Mouse (Mus musculus): ENCODE results near the gene Cenpb. TPM values are rescaled to one million over a fixed set of nuclear protein-coding genes. Genes with fewer than 3 reads are reported as not detected.

Cenpb gene
- polyA plus RNA-seq, 1 experiment = 130 TPM

- Histone ChIP-seq H3K79me2 (ENCODE audit: control insufficient read depth, insufficient read depth) (no peaks in the 10 kb centered on the region), H3K4me3 (no peak overlapping the region), H3K36me3 (ENCODE audit: control insufficient read depth, insufficient read depth) (peaks cover 37% of the 10 kb centered on the region), H3K27me3 (ENCODE audit: control insufficient read depth, insufficient read depth, insufficient read length) (no peaks in the 10 kb centered on the region), H3K4me2 (ENCODE audit: low read depth) (no peak overlapping the region), H3ac (ENCODE audit: control insufficient read depth, insufficient read length) (no peak overlapping the region)
- no peak for TF ChIP-seq MYOD1 (IDR thresholded peaks at IDR 0.05; ENCODE audit: control insufficient read depth in 1 of 3, insufficient read length in 2 of 3, low read depth in 2 of 3)
- no peak for TF ChIP-seq USF1 (IDR thresholded peaks at IDR 0.05; ENCODE audit: low read depth)
- no peak for TF ChIP-seq TCF12 (IDR thresholded peaks at IDR 0.05; ENCODE audit: insufficient read depth, poor library complexity, severe bottlenecking)
- TF ChIP-seq MYOG (IDR thresholded peaks at IDR 0.05; ENCODE audit: control insufficient read depth in 1 of 3, insufficient read depth in 1 of 3, insufficient read length in 2 of 3, low read depth in 2 of 3) = no peak
- TF ChIP-seq MAX (IDR thresholded peaks at IDR 0.05; ENCODE audit: low read depth) = no peak
Observed at GRCm38 (mm10) chr2:131148353-131149253, 31.3 kb downstream of the Cenpb start.

- Histone ChIP-seq H3K4me2 (ENCODE audit: low read depth) (no peak overlapping the region), H3ac (ENCODE audit: control insufficient read depth, insufficient read length) (no peak overlapping the region), H3K36me3 (ENCODE audit: control insufficient read depth, insufficient read depth) (peaks cover 37% of the 10 kb centered on the region), H3K27me3 (ENCODE audit: control insufficient read depth, insufficient read depth, insufficient read length) (no peaks in the 10 kb centered on the region), H3K79me2 (ENCODE audit: control insufficient read depth, insufficient read depth) (no peaks in the 10 kb centered on the region), H3K4me3 (no peak overlapping the region)
- TF ChIP-seq POLR2A (IDR thresholded peaks at IDR 0.05; ENCODE audit: insufficient read length, low read depth) = no peak
- TF ChIP-seq E2F4 (IDR thresholded peaks at IDR 0.05; ENCODE audit: insufficient read depth) = no peak
- TF ChIP-seq MYOG (IDR thresholded peaks at IDR 0.05; ENCODE audit: control insufficient read depth in 1 of 3, insufficient read depth in 1 of 3, insufficient read length in 2 of 3, low read depth in 2 of 3) = no peak
- TF ChIP-seq REST (IDR thresholded peaks at IDR 0.05; ENCODE audit: insufficient read depth, insufficient read length) = no peak
- TF ChIP-seq MAX (IDR thresholded peaks at IDR 0.05; ENCODE audit: low read depth) = no peak
- no peak for TF ChIP-seq TCF12 (IDR thresholded peaks at IDR 0.05; ENCODE audit: insufficient read depth, poor library complexity, severe bottlenecking)
- TF ChIP-seq SRF (IDR thresholded peaks at IDR 0.05; ENCODE audit: control insufficient read depth, insufficient read length, low read depth) = no peak
- no peak for TF ChIP-seq TCF3 (IDR thresholded peaks at IDR 0.05; ENCODE audit: insufficient read length, low read depth)
- TF ChIP-seq USF1 (IDR thresholded peaks at IDR 0.05; ENCODE audit: low read depth) = no peak
Observed at GRCm38 (mm10) chr2:131147043-131147365, 32.9 kb downstream of the Cenpb start.

- no peak for TF ChIP-seq POLR2A (IDR thresholded peaks at IDR 0.05; ENCODE audit: insufficient read length, low read depth)
- peak; percentile 18 for TF ChIP-seq POLR2AphosphoS2 (IDR thresholded peaks at IDR 0.05; ENCODE audit: insufficient read length, low read depth)
- no peak overlapping the region for H3K4me2 ChIP-seq (ENCODE audit: low read depth)
- no peaks in the 10 kb centered on the region for H3K79me2 ChIP-seq (ENCODE audit: control insufficient read depth, insufficient read depth)
Observed at GRCm38 (mm10) chr2:131146193-131147042, 33.4 kb downstream of the Cenpb start.

GRCm38 (mm10) chr2:131145536-131145935, 34.3 kb downstream of the Cenpb start:
- TF ChIP-seq E2F4 (IDR thresholded peaks at IDR 0.05; ENCODE audit: insufficient read depth) = no peak
- TF ChIP-seq POLR2A (IDR thresholded peaks at IDR 0.05; ENCODE audit: insufficient read length, low read depth) = no peak
- TF ChIP-seq TCF12 (IDR thresholded peaks at IDR 0.05; ENCODE audit: insufficient read depth, poor library complexity, severe bottlenecking) = no peak
- TF ChIP-seq CEBPB (IDR thresholded peaks at IDR 0.05; ENCODE audit: insufficient read depth, poor library complexity, severe bottlenecking) = no peak
- no peak for TF ChIP-seq MAX (IDR thresholded peaks at IDR 0.05; ENCODE audit: low read depth)
- TF ChIP-seq TCF3 (IDR thresholded peaks at IDR 0.05; ENCODE audit: insufficient read length, low read depth) = no peak
- TF ChIP-seq USF1 (IDR thresholded peaks at IDR 0.05; ENCODE audit: low read depth) = no peak
- TF ChIP-seq MYOG (IDR thresholded peaks at IDR 0.05; ENCODE audit: control insufficient read depth in 1 of 3, insufficient read depth in 1 of 3, insufficient read length in 2 of 3, low read depth in 2 of 3) = no peak
- no peaks in the 10 kb centered on the region for H3K27me3 ChIP-seq (ENCODE audit: control insufficient read depth, insufficient read depth, insufficient read length)
- no peaks in the 10 kb centered on the region for H3K79me2 ChIP-seq (ENCODE audit: control insufficient read depth, insufficient read depth)
- no peak overlapping the region for H3K4me2 ChIP-seq (ENCODE audit: low read depth)
- no peak overlapping the region for H3K4me3 ChIP-seq
- no peak overlapping the region for H3ac ChIP-seq (ENCODE audit: control insufficient read depth, insufficient read length)
- H3K36me3 ChIP-seq (ENCODE audit: control insufficient read depth, insufficient read depth) = peaks cover 26% of the 10 kb centered on the region

More at GRCm38 (mm10) chr2:131146193-131147042, 33.4 kb downstream of the Cenpb start:
- no peak overlapping the region for H3K4me3 ChIP-seq
- H3ac ChIP-seq (ENCODE audit: control insufficient read depth, insufficient read length) = no peak overlapping the region
- H3K27me3 ChIP-seq (ENCODE audit: control insufficient read depth, insufficient read depth, insufficient read length) = no peaks in the 10 kb centered on the region
- H3K36me3 ChIP-seq (ENCODE audit: control insufficient read depth, insufficient read depth) = peaks cover 33% of the 10 kb centered on the region

GRCm38 (mm10) chr2:131145121-131145520, 34.7 kb downstream of the Cenpb start:
- Histone ChIP-seq H3K27me3 (ENCODE audit: control insufficient read depth, insufficient read depth, insufficient read length) (no peaks in the 10 kb centered on the region), H3K79me2 (ENCODE audit: control insufficient read depth, insufficient read depth) (no peaks in the 10 kb centered on the region), H3K36me3 (ENCODE audit: control insufficient read depth, insufficient read depth) (peaks cover 24% of the 10 kb centered on the region), H3ac (ENCODE audit: control insufficient read depth, insufficient read length) (no peak overlapping the region), H3K4me3 (no peak overlapping the region), H3K4me2 (ENCODE audit: low read depth) (no peak overlapping the region)
- TF ChIP-seq USF1 (IDR thresholded peaks at IDR 0.05; ENCODE audit: low read depth) = no peak
- no peak for TF ChIP-seq MAX (IDR thresholded peaks at IDR 0.05; ENCODE audit: low read depth)
- no peak for TF ChIP-seq POLR2A (IDR thresholded peaks at IDR 0.05; ENCODE audit: insufficient read length, low read depth)
- no peak for TF ChIP-seq TCF3 (IDR thresholded peaks at IDR 0.05; ENCODE audit: insufficient read length, low read depth)
- TF ChIP-seq REST (IDR thresholded peaks at IDR 0.05; ENCODE audit: insufficient read depth, insufficient read length) = no peak

All from myocyte (in vitro differentiated cells).